Mouse (Mus musculus): ENCODE results near the gene Lpcat3.

The Lpcat3 gene

DNA sequence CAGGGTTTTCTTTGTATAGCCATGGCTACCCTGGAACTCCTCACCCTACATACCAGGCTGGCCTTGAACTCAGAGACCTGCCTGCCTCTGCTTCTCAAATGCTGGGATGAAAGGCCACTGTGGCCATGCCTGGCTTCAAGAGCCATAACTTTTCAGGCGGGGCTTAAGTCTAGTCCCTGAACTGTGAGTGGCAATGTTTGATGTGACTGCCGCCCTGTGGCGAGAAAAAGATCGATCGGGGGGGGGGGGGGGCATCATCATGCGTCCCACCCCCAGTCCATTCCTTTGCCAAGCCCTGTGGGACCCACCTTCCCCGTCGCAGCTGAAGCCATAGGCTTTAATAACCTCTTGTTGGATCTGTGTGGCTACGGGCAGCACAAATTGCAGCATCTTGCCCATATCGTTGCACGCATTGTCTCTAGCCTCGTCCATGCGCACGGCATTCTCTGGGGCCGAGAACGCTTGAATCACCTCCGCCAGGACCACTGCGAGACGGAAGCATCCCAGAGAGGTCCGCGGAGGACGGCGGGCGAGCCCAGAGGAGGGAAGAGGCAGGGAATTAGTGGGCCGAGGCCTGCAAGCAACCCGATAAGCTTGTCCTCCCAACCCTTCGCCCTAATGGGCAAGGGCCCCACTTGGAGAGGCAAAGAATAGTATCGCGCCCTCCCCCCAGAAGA is 77.5 kb downstream of the Lpcat3 start:
- peak; percentile 50 to 74 for DNase-seq

DNA sequence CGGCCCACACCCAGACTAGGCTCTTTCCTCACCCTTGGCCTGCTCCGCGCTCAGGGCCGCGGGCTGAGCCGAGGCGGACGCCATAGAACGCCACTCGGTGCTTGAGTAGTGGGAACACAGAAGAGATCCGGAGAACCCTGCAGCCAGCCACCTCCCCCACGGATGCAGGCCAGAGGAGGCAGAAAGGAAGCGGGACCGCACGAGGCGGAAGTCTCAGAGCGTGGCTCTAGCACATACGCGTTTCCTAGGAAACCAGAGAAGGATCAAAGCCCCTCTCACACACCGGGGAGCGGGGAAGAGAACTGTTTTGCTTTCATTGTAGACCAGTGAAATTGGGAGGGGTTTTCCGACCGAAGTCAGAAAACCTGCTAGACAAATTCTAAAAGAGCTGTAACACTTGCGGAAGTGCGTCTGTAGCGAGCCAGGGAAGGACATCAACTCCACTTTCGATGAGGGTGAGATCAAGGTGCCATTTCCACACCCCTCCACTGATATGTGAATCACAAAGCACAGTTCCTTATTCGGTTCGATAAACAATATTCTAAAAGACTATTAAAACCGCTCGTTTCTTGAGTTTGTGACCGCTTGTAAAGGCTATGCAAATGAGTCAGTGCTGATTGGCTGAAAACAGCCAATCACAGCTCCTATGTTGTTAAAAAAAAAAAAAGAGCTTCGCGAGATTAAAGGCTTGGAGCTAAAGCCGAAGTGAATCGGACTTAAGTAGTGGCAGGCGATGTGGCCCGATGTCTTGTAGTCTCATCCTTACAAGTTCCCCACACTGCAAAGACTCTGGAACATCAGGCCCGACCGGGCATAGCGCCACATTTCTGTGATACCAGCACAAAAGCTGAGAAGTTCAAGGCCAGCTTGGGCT is 78.3 kb downstream of the Lpcat3 start, which contains the start of gene Grcc10:
Gene Grcc10, minus strand, starts transcription at position 487 of the 874 bp plus-strand sequence.
- DNase-seq: peak; percentile 84 to 88

DNA sequence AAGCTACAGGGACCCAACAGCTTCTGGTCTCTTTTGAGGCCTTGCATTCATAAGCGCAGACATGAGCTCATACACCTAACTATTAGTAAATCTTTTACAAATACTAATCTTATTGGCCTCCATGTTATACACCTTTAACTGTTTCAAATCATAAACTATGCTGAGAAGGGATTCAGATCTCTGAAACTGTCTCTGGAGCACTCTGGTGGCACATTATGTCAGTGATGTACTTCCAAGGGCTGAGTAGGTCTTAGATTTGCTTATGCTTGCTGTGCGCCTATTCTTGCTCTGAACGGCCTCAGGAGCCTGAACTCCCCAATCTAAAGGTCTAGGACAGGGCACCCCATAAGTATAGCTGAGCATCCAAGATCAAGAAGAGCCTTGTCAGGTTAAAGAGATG is 79.0 kb downstream of the Lpcat3 start:
- peak in 1 of 2 experiments; percentile 24 for DNase-seq

DNA sequence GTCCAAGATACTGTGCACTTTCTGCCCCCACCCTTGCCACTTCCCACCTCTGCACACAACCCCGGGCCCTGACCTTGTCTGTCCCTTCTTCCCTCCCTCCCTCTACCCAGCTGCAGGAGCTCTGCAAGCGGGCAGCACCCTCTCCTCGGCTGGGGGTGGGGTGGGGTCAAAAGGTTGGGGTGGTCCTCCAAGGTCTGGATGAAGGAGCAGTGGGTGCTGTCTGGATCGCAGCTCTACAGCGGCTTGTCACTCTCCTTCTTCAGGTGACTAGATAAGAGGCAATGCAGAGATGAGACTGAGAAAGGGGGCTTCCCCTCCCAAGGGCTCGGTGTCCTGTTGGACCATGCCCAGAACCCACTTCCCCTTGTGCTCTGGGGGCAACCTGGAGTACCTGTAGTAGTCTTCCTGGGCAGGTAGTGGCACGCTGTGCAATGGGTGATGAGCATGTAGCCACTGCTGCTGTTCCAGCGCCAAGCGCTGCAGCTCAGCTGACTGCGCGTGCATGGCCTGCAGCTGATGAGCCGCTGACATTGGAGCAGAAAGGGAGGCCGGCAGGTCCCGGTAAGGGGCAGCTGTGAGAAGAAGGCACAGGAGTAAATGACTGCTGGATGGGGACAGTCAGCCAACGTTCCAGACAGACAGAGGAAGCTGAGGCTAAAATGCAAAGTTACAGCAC is 80.2 kb downstream of the Lpcat3 start:
- DNase-seq: peak; percentile 31 to 36

DNA sequence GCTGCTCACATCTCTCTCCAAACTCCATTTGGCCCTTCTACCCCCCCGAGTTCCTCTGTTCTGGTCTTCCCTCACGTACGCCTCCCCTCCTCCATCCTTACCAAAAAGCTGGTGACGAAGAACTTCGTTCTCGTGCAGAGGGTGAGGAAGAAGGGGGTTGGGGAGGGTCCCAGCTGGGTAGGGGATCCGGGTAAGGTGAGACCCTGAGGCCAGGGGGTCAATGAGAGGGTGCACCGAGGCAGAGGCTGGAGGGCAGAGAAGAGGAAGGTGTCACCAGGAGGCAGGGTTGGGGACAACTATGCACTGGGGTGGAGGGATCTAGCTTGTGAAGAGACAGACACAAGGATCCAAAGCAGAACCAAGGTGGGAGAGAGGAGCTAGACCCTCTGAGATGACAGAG is 80.8 kb downstream of the Lpcat3 start:
- peak; percentile 17 to 37 for DNase-seq

DNA sequence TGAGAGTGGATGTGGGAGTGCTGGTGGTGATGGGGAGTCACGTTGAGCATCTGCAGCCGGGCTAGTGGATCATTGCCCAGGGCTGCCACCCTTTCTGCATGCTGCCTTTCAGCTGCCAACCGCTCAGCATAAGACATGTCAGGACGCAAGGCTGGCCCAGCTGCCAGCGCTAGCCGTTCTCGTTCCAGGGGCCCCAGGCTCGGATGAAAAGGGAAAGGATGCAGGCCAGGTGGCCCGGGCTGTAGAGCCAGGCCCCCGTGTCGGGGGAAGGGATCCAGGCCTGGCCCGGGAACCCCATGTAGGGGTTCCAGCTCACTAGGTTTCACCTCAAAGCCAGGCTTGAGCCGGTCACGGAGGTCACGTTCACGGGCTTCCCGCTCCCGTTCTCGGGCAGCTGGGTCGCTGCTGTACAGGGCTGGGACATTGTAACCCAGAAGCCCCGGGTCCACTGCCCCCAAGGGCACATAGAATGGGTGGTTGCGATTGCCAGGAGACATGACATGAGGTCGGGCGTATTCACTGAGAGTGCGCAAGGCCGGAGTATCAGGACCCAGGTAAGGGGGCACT is 82.0 kb downstream of the Lpcat3 start:
- DNase-seq: peak; percentile 65 to 72

DNA sequence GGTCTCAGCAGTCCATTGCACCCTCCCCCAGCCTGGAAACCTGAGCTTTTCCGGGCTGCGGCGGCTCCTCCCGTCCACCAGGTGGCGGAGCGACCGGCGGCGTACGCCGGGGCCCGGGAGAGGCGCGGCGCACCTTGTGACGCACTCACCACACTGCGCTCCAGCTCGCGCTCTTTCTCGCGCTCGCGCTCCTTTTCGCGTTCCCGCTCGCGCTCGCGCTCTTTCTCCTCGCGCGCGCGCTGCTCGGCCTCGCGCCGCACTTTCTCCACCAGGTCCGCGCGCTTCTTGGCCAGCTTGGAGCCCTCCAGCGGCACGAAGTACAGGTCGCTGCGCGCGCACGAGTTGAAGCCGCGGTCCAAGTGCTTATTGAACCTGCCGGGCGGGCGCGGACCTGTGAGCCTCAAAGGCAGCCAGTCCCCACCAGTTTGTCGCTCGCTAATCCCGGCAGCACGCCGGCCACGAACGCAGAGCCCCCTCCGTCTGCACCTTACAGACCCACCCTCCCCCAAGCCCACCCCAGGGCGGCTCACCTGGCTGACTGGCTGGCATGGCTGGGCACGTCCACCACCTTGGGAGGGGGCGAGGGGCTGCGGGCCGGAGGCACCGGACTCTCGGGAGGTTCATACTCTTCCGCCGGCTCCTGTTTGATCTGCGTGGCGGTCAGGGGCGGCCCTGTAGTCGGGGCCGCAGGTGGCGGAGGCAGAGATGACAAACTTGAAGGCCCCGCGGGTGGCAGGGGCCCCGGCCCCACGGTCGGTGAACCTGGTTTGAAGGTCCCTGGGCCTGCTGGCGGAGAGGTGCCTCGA is 82.9 kb downstream of the Lpcat3 start:
- DNase-seq: peak; percentile 94 to 98

DNA sequence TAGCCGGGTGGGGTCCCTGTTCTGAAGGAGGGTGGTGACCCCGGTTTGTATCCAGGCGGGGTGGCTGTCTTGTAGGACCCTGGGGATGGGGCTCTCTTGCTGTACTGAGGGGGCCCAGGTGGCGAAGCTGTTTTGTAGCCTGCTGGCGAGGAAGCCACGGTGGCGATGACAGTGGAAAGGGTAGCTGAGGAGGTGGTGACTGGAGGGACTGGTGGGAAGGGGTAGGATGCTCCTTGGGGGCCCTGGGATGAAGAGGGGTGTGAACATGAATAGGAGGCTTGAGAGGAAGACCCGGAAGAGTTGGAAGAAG is 83.4 kb downstream of the Lpcat3 start:
- DNase-seq: peak in 1 of 2 experiments; percentile 51

DNA sequence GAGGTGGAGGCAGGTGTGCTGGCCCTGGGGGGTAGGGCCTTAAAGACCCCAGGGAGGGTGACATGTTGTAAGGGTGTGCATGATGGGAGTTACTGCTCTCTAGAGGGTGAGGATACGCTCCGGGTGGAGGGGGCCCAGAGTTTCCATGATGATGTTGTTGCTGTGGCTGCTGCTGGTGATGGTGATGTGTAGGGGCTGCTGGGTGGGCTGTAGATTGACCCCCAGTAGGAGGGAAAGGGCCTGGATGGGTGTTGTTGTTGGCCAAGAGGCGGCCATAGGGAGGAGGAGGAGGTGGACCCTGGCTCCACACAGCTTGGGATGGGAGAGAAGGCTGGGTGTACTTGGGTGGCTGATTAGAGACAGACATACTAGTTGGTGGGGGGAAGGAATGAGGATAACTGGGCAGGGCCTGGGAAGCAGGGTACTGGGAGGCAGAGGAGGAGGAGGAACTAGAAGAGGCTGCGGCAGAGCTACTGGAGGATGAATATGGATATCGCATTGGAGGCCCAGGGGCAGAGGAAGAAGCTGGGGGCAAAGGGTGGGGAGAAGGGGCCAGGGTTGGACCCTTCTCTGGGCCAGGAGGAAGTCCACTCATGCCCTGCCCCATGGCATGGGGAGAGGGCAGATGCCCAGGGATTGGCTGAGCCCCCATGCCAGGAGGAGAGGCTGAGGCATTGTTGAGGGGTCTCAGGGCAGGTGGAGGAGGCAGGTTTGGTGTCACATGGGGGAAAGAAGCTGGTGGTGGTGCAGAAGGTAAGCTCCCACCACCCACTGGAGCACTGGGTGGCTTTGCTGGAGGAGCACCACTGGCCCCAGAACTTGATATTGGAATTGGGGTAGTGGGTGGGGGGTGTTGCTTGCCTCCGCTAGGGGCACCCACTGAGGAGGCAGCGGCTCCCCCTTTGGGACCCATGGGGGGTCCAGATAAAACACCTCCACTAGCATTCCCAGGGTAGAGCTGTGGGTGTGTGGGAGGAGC is 84.1 kb downstream of the Lpcat3 start:
- DNase-seq: peak in 1 of 2 experiments; percentile 39

DNA sequence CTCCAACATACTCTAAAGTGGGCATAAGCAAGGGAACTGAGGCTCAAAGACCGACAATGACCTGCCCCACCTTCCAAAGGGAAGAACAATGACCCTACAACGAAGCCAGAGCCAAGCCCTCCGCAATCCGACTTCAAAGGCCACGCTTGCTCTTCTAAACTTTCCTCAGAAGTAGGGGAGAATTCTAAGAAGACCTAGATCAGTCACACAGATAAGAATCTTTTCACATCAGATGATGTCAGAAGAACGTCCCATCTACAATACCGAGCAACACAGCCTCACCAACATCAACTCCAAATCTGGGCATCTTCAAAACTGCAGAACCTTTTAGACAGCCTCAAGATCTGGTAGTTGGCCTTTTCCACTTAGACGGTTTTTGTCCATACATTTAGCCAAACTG is 87.6 kb downstream of the Lpcat3 start:
- DNase-seq: no peak

DNA sequence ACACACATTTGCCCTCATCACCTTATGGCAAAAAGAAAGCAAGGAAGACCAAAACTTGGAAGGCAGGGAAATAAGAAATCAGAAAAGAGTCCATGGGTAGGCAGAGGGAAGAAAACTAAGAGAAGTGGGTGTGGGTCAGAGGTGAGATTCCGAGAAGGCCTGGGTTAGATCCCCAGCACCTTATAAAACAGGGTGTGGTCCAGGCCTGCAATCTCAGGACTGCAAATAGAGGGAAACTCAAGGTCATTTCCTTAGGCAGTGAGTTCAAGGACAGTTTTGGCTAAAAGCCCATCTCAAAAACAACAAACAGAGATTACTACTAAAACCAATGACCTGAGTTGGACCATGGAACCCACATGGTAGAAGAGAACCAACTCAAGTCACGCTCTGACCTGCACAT is 91.0 kb downstream of the Lpcat3 start:
- no peak for DNase-seq
